Mouse (Mus musculus) heart, adult 18-20 months (tissue): ENCODE measurements around the gene Sorcs1. TPM values are rescaled to one million over a fixed set of nuclear protein-coding genes. Genes with fewer than 3 reads are reported as not detected.
A peak's percentile ranks its signal among the peaks of the same experiment; 100 is the strongest.

Experiments used
- DNase-seq, 2 experiments: peaks; one replicate each; pipeline ENCODE4 v3.0.0; 2021 to 2022; ENCODE audit warnings: mixed read lengths in 1 of 2
- total RNA-seq, 2 experiments: library from RNA; stranded (reverse); gene quantifications; 2 replicates each; pipeline ENCODE4 v1.2.3; 2021

The Sorcs1 gene
- total RNA-seq, 2 experiments from 2014 or later = 0.33 TPM; not detected in 1

DNA sequence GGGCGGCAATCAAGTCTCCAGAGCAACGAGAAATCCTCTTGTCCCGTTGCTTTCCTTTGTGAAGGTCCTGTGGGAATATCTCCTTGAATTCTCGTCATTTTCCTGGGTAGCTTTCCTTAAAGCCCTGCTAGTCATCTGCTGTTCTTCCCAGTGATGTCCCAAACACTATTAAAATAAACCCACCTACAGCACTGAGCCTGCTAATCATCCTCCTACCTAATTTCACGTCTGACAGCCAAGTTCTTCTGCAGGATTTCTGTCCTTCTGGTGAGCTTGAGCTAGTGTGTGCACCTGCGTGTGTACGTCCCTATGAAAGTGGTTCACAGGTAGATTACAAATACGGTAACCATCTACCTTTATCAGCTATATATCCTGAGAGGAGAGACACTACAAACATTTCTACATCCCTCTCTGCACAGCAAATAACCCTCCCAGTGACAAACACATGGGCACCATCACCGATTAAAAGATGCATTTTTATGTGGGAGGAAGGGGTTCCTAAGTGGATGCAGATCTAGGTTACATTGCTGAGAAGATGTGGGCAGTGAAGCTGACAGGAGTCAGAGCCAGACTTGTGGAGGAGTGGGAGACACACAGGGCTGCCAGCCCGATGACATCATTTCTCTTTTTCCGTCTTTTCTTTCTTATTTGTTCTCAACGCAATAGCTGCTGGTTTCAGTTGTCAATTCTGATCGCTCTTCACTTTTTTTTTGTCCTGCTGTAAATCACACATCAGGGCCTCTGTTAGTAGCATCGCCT lies 259.3 kb downstream of the Sorcs1 start:
- DNase-seq = no peak

DNA sequence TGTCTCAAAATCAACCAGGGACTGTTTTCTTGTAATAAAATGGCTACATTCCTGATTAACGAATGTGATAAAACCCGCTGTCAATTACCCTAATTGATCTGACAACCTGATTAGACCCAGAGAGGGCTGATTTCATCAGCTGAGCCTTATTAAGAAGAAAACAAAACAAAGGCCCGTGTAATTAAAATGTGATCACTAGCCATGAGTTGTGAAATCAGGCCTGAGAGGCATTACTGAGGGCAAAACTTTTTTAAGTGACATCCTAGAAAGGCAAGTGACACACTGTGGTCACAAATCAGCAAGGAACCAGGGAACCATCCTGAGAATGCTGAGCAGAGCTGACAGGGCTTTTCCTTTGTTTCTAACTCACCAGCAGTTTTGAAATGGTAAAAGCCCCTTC lies 267.9 kb downstream of the Sorcs1 start:
- DNase-seq = no peak

GRCm38 (mm10) chr19:50398341-50398740 lies 280.1 kb downstream of the Sorcs1 start:
- DNase-seq = no peak

GRCm38 (mm10) chr19:50395731-50396130 lies 282.7 kb downstream of the Sorcs1 start:
- no peak for DNase-seq

- no peak for DNase-seq
Observed at GRCm38 (mm10) chr19:50394101-50394500, 284.3 kb downstream of the Sorcs1 start.

DNA sequence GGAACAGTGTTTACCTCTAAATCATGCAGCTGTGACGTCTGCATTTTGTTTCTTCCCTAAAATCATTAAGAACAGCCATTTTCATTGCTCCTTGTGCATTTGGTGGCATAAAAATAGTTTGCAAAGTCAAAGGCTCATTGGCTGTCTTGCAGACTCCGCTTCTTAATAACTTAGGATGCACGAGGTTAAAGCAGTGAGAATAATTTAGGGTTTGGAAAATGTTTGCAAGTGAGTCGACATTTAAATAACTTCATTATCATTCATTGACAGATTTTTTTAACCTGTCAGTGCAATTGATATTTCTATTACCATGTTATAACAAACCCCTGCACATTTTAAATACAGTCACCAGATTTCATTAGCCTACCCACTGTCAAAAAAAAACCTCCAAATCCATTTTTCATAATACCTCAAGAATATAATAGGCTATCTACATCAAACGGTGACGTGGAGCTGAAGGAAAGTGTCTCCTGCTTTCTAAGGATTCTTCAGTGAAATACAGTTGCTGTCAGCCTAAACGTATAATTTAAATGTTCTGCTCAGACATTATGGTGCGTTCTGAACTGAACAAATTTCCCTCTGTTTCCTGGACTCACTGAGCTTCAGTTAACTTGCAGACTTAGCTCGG lies 288.4 kb downstream of the Sorcs1 start:
- DNase-seq = no peak

GRCm38 (mm10) chr19:50378901-50379300 lies 299.5 kb downstream of the Sorcs1 start:
- DNase-seq = no peak

- DNase-seq = peak; percentile 27 to 34
Observed at GRCm38 (mm10) chr19:50374751-50375150, 303.7 kb downstream of the Sorcs1 start.

DNA sequence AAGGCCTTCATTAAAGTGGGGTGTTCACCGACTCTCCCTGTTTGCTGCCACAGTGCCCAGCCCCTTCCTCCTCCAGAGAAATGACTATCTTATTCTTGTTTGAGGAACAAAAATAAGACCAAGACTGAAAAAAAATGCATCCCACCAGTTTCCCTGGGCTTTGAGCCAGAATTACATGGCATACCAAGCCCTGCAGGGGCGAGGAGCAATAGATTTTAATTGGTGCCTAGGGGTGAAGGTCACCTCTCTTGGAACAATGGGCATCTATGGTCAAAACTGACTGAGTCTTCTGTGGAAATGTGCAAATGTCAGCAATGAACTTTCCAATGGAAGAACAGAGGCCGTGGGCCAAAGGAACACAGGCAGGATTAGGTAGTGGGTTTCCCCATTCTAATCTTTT lies 312.0 kb downstream of the Sorcs1 start:
- DNase-seq = no peak

- no peak for DNase-seq
Observed at GRCm38 (mm10) chr19:50362655-50363500, 315.6 kb downstream of the Sorcs1 start.

DNA sequence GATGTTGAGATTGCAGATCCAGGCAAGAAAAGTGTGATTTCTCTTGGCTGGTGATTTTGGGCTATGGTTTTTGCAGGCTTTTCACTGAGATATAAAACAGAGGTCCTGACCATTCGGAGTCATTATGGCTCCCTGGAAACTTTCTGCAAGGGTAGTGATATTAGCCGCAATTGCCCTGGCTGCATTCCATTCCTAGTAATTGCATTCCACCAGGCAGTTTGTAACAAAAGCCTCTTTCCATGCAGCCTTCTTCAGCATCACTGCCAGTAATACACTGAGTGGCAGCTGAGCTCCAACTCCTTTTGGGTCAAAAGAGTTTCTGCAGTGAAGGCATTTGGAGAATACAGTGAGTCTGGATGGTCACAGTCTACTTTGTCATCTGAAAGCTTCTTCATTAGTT lies 319.9 kb downstream of the Sorcs1 start:
- DNase-seq = no peak

DNA sequence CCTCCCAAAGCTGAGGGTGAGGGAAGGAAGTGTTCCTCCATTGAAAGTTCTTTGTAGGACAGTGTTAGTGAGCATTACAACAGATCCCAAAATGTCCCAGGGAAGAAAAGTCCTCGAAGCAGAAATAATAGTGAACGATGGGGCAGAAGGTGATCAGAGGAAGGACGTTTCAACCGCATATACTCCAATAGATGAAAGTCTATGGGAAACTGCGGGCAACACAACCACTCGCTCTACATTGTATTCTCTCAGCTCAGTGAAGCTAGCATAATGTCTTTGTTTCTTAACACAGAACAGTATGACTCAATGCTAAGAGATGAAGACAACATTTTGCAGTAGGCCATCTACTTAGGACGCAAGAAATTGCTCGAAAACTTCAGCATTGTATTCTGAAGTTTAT lies 339.2 kb downstream of the Sorcs1 start:
- DNase-seq = no peak

DNA sequence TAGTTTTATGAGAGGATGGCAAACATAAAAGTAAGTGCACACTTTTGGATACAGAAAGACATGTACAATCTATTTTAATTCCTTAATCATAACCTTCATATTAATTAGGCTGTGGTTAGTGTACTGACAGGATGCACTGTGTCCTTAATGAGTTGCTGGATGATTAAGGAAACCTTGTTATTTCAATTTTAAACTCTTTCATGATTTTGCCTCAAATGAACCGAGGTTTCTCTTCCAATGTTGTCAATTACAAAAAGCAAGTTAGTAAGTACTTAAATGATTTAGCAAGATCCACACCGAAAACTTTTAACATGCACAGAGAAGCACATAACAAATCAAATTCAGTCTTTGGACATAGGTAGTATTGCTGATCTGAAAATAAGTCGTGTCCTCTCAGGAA lies 341.7 kb downstream of the Sorcs1 start:
- DNase-seq = no peak

- no peak for DNase-seq
Observed at GRCm38 (mm10) chr19:50331136-50331535, 347.3 kb downstream of the Sorcs1 start.

DNA sequence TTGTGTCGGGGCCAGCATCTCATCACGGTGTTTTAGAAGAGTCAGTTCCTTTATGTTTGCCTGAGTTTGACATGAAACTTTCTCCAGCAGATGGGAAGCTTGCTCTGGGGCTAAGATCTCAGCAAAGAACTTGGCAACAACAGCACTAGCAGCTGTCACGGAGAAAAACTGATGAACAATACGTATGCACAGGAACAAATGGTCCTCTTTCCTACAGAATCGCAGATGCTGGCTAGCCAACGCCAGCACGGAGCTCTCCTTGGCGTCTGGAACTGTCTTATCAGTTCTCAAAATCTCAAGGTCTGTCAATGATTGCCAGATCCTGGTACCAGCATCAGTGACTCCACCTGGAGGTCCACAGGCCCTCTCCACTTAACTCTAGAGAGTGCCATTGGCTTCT lies 350.6 kb downstream of the Sorcs1 start:
- no peak for DNase-seq

GRCm38 (mm10) chr19:50326151-50326550 lies 352.3 kb downstream of the Sorcs1 start:
- DNase-seq = no peak

DNA sequence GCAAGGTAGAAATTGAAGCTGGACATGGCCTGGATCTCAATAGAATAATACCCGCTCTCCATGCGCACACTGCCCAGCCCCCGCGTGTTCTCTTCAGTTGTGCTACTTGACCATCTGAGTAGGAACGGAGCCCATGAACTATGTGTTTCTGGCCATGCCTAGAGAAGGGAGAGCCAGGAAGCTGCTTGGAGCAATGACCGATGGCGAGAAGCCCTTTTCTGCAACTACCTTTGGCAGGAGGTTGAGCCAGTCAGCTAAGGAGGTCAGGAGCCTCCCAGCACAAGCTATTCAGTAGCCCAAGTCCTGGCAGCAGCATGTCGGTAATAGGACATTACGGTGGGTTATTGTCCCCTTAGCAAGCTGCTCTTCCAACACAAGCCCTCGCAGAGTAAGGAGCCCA lies 352.8 kb downstream of the Sorcs1 start:
- peak in 1 of 2 experiments; percentile 2 for DNase-seq

GRCm38 (mm10) chr19:50307046-50307445 lies 371.4 kb downstream of the Sorcs1 start:
- DNase-seq = no peak

DNA sequence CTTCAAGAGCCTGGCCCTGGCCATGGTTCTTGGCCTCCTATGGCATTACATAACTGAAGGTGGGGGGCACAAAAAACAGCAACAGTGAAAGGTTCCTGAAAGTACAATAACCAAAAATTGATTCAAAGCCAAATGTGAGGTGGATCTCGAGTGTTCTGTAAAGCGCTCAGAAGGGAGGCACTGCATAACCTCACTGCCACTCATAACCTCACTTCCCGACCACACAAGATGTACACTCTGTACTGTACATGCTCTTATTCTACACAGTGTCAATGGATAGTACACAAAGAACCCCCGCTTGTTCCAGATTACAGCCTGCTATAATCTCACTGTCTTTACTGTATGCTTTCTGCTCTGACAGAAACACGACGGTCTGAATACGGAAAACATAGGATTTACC lies 384.2 kb downstream of the Sorcs1 start:
- DNase-seq = no peak

DNA sequence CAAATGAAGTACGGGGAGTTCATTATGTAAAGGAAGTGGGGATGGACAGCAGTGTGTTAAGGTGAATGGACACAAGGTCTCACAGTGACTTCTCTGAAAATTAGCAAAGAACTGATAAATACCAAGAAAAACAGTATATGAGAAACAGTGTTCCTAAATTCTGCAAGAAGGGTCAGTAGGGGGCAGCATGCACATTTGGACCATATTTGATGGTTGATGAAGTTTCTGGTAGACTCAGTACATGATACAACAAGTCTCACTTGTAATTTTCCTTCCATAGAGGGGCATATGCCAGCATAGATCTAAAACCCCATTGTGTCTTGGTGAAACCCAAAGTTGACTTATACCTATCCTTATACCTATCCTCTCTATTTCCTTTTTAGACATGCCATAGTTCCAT lies 414.0 kb downstream of the Sorcs1 start:
- DNase-seq = peak in 1 of 2 experiments; percentile 13

DNA sequence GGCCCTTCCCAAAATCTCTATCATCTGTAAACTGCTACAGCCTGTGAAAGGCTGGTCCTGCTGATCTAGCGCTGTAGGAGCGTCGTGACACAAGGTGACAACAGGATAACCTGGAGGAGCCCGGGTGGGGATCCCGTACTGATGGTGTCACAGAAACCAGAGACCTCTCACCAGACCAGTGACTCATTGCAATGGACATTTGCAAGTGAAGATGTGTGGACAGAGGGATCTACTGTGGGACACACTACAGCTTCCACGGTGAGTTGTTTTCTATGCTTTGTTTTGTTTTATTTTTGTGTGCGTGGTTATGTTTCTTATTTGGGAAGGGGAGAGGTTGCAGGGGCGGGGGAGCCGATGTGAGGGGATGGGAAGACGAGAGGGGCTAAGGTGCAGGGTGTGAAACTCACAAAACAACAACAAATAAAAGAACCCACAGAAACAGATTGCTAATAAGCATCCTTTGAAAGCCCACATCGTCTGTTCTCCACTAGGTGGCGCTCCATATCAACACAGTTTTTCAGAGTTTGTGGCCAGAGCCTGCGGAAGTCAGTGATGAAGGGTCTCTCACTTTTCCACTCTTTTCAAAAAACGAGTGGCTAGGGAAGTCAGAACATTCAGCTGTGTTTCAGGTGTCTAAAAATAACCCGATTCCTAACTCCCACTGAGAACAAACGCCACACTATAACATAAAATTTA lies 419.6 kb downstream of the Sorcs1 start:
- DNase-seq = peak; percentile 5 to 58

DNA sequence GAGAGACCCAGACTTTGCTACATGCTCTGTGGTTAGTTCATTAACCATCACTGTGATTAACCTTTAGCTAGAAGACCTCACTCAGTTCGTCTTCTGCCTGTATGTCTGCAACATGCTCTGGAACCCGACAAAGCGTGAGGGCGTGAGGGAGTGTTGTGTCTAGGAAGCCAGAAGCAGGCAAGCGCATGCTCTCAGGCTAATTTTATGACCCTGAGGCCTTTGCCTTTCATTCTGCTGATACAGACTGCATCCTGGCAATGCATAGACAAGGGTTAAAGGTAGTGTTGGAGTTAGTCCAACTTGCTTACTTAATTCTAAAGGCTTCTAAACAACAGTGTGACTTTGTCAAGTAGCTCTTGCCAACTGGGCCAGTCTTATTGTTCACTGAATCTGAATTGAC lies 458.0 kb downstream of the Sorcs1 start:
- DNase-seq = no peak
